Mouse (Mus musculus) stomach, embryonic 14.5 days (tissue): ENCODE data around the gene Ctnnd2. TPM values are rescaled to one million over a fixed set of nuclear protein-coding genes. Genes with fewer than 3 reads are reported as not detected.
A peak's percentile ranks its signal among the peaks of the same experiment; 100 is the strongest.

ENCODE experiments used
- ATAC-seq: fragments of 200-750 bp; cut with Nextera tagmentation; 2 replicates; pipeline ENCODE4 v1.8.0; 2017; ENCODE audit warnings: low read depth, moderate TSS enrichment; ENCODE audit not compliant: insufficient number of reproducible peaks, insufficient read depth, low FRiP score
- H3K27ac ChIP-seq: fragments of 300-500 bp; sonication (generic); 2 replicates; pipeline ENCODE4 v1.5.1; 2014; ENCODE audit warnings: mild to moderate bottlenecking, low read length, moderate library complexity, mixed read lengths
- H3K27me3 ChIP-seq: fragments of 300-500 bp; sonication (generic); 2 replicates; pipeline ENCODE4 v1.6.1; 2014; ENCODE audit warnings: low read length, control low read depth, mixed read lengths; ENCODE audit not compliant: control insufficient read depth, insufficient read depth
- H3K36me3 ChIP-seq: fragments of 300-500 bp; sonication (generic); 2 replicates; pipeline ENCODE4 v1.6.1; 2014; ENCODE audit warnings: mild to moderate bottlenecking, control low read depth, low read length, moderate library complexity, mixed read lengths; ENCODE audit not compliant: control insufficient read depth, insufficient read depth
- H3K4me1 ChIP-seq: fragments of 300-500 bp; sonication (generic); 2 replicates; pipeline ENCODE4 v1.6.1; 2014; ENCODE audit warnings: low read length, control low read depth, mixed read lengths; ENCODE audit not compliant: control insufficient read depth, insufficient read depth
- H3K4me2 ChIP-seq: fragments of 300-500 bp; sonication (generic); replicated peaks from 2 replicates; pipeline ENCODE4 v1.6.1; 2014; ENCODE audit warnings: low read depth, low read length, control low read depth
- H3K4me3 ChIP-seq: fragments of 300-500 bp; sonication (generic); 2 replicates; pipeline ENCODE4 v1.5.1; 2014; ENCODE audit warnings: low read depth, low read length, control low read depth
- H3K9ac ChIP-seq: fragments of 300-500 bp; sonication (generic); replicated peaks from 2 replicates; pipeline ENCODE4 v1.6.1; 2014; ENCODE audit warnings: low read depth, mild to moderate bottlenecking, control low read depth, low read length, moderate library complexity, mixed read lengths
- H3K9me3 ChIP-seq: fragments of 300-500 bp; sonication (generic); 2 replicates; pipeline ENCODE4 v1.6.1; 2016; ENCODE audit warnings: low read depth, low read length, control low read depth; ENCODE audit not compliant: control insufficient read depth
- WGBS: fragments of 180-500 bp; shearing (Covaris S2); extraction: QIAGEN DNeasy Blood & Tissue Kit; methylation state at CpG from one replicate; pipeline ENCODE4 v1.1.7; 2014; 5-methylcytosine and 5-hydroxymethylcytosine counted together
- polyA plus RNA-seq: library from polyadenylated mRNA; unstranded; fragments of >200 nt; fragmentation: Nextera tagmentation; extraction: Ambion mirVana; gene quantifications from 2 replicates; pipeline ENCODE4 v1.2.1, GENCODE M21; 2014

The Ctnnd2 gene
- polyA plus RNA-seq, 1 experiment from 2014 or later: 6.7 TPM

DNA sequence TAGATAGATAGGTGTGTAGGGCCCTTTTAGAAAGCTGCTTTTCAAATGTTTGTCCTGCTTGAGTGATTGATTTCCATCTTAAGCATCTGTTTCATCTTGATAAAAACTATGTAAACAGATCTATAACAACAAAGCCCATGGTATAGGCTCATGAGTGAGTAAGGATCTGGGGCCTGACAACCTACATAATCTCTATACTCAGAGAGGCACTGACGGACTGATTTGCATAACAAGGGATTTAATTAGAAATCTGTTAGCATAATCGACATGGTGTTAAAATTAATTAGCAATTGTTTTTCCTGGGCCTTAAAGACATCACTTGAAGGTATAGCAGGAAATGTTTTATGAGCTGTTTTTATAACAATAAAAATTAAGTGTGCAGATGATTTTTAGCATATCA is 548.7 kb downstream of the Ctnnd2 start:
- Histone ChIP-seq H3K9ac (no peak overlapping the region), H3K4me1 (no peaks in the 10 kb centered on the region), H3K4me2 (no peak overlapping the region), H3K36me3 (no peaks in the 10 kb centered on the region), H3K4me3 (no peak overlapping the region), H3K9me3 (no peaks in the 10 kb centered on the region), H3K27me3 (no peaks in the 10 kb centered on the region), H3K27ac (no peak overlapping the region)
- WGBS: 58% methylated on average over 2 of the region's 2 CpGs
- no peak for ATAC-seq

DNA sequence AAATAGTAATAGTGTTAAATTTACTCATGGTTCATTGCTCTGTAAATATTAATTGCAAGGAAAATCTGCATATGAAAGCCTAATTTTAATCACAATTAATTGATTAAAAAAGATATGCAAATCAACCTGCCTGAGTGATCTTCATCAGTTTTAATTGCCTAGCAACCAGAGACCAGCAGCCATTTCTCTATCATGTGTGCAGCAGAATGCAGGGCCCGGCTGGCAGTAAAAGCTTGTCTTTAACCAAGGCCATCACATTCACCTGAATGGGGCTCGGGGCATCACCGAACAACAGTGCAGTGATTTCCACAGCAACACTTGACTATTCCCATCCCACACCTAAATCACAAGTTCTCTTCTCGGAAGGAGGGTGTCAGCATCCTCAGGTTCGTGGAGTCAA is 553.7 kb downstream of the Ctnnd2 start:
- Histone ChIP-seq H3K4me3 (no peak overlapping the region), H3K36me3 (no peaks in the 10 kb centered on the region), H3K27ac (no peak overlapping the region), H3K4me2 (no peak overlapping the region), H3K4me1 (no peaks in the 10 kb centered on the region), H3K9me3 (no peaks in the 10 kb centered on the region), H3K9ac (no peak overlapping the region), H3K27me3 (no peaks in the 10 kb centered on the region)
- 95% methylated on average over 5 of the region's 5 CpGs for WGBS
- no peak for ATAC-seq

DNA sequence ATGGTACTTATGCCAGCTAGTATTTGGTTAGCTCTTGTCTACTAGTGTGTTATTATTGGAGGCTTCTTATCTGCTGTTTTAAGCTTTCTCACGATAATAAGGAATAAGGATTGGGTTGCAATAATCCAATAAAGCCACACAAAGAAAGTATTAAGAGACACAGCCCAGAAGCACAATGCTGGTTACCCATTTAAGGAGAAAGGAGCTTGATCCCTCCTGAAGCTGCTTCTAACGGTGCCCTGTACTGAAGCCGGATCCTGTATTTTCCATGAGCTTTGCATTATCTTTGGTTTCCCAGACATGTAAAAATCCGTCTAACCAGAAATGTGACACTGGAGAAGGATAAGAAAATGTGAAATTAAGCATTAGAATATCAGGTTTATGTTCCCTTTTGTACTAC is 565.8 kb downstream of the Ctnnd2 start:
- Histone ChIP-seq H3K4me2 (no peak overlapping the region), H3K9ac (no peak overlapping the region), H3K9me3 (no peaks in the 10 kb centered on the region), H3K36me3 (no peaks in the 10 kb centered on the region), H3K27ac (no peak overlapping the region), H3K4me1 (no peaks in the 10 kb centered on the region), H3K4me3 (no peak overlapping the region), H3K27me3 (no peaks in the 10 kb centered on the region)
- 78% methylated on average over 4 of the region's 4 CpGs for WGBS
- ATAC-seq: no peak

DNA sequence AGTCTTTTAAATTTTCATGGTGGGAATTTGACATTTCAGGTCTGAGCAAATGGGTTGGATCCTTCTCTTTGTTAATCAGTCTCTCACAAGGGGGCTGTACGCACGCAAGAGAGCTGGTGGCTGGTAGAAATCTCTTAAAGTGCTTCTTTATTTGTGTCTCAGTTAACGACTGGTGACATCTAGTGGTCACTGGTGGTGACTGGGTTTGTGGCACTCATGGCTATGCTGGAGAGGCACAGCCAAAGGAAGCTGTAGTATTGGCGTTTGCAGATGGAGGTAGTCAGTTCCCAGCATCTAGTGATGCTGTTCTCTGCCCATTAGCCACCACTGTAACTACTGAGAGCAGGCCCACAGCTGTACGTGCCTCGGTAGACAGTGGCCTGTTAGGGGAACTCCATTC is 568.3 kb downstream of the Ctnnd2 start:
- 0 out of 2 replicates have a peak, but pooled peaks have one; percentile 33 for ATAC-seq
- no peak overlapping the region for H3K4me3 ChIP-seq
- no peaks in the 10 kb centered on the region for H3K27me3 ChIP-seq
- H3K4me1 ChIP-seq: no peaks in the 10 kb centered on the region
- H3K4me2 ChIP-seq: no peak overlapping the region
- H3K36me3 ChIP-seq: no peaks in the 10 kb centered on the region
- no peak overlapping the region for H3K27ac ChIP-seq
- WGBS: 7% methylated on average over 6 of the region's 6 CpGs
- H3K9me3 ChIP-seq: no peaks in the 10 kb centered on the region
- H3K9ac ChIP-seq: no peak overlapping the region

DNA sequence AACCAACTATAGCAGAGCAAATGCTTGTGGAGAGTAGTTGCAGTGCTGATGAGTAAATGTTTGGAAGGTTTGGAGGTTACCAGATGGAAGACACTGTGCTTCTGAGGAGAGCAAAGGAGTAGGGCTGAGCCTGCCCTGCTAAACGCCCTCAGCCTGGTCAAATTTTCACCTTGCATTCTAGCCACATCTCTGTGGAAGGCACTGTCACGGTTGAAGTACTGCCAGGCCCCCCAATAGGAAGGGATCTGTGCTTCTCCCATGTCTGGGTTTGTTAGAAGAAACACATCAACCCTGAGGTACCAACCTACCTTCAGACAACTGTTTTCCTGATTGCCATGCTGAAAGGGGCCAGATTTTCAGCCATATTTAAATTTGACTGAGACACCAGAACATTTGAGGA is 585.6 kb downstream of the Ctnnd2 start:
- H3K27me3 ChIP-seq: no peaks in the 10 kb centered on the region
- no peaks in the 10 kb centered on the region for H3K36me3 ChIP-seq
- H3K4me3 ChIP-seq: no peak overlapping the region
- no peaks in the 10 kb centered on the region for H3K4me1 ChIP-seq
- no peak overlapping the region for H3K4me2 ChIP-seq
- ATAC-seq: no peak
- H3K27ac ChIP-seq: no peak overlapping the region
- H3K9ac ChIP-seq: no peak overlapping the region
- 82% methylated on average over 2 of the region's 2 CpGs for WGBS
- H3K9me3 ChIP-seq: no peaks in the 10 kb centered on the region

DNA sequence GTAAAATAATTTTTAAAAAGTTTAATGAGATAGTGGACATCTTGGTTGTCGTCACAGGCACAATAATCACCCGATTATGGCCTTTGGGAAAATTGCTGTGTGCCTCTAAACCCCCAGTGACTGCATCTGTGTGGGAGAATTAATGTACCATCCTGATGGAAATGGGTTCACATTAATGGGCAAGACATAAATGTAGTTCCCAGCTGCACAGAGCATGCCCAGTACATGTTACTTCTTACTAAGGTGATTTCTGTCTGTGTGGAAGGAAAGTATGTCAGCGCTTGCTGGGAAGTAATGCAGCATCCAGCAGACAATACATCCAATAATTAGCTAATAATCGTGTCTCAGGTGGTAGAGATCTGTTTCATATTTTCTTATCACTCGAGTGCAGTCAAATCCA is 589.8 kb downstream of the Ctnnd2 start:
- H3K36me3 ChIP-seq: no peaks in the 10 kb centered on the region
- no peak overlapping the region for H3K4me2 ChIP-seq
- no peaks in the 10 kb centered on the region for H3K9me3 ChIP-seq
- 71% methylated on average over 5 of the region's 5 CpGs for WGBS
- no peak for ATAC-seq
- H3K27ac ChIP-seq: no peak overlapping the region
- no peaks in the 10 kb centered on the region for H3K4me1 ChIP-seq
- no peak overlapping the region for H3K9ac ChIP-seq
- no peaks in the 10 kb centered on the region for H3K27me3 ChIP-seq
- H3K4me3 ChIP-seq: no peak overlapping the region

DNA sequence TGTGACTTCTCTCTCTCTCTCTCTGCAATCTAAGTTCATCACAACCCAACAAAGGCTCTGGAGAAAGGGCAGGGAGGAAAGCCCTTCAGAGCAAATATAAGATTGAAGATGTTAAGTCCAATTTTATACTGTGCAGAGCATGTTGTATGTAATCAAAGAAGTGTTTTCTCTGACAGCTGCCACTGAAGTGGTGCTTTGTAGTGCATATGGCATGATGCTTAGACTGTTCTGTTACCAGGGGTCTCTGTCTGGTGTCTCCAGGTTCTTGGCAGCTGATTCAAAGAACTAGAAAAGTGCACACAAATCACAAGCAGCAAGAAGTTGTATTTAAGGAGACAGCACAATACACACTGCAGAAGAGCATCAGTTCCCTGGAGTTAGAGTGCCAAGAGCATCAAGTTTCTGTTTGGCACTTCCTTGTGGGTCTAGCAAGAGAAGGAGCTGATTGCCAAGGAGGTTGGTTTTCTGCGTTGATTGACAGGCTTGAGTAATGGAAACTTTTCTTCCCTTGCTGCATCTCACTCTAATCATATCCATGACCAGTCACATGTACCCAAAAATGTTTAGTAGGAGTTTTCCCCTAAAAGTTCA is 590.4 kb downstream of the Ctnnd2 start:
- no peak overlapping the region for H3K9ac ChIP-seq
- no peak overlapping the region for H3K4me2 ChIP-seq
- ATAC-seq: no peak
- WGBS: 86% methylated on average over 1 of the region's 1 CpGs
- no peak overlapping the region for H3K27ac ChIP-seq
- H3K36me3 ChIP-seq: no peaks in the 10 kb centered on the region
- no peaks in the 10 kb centered on the region for H3K9me3 ChIP-seq
- H3K4me1 ChIP-seq: no peaks in the 10 kb centered on the region
- no peak overlapping the region for H3K4me3 ChIP-seq
- H3K27me3 ChIP-seq: no peaks in the 10 kb centered on the region

DNA sequence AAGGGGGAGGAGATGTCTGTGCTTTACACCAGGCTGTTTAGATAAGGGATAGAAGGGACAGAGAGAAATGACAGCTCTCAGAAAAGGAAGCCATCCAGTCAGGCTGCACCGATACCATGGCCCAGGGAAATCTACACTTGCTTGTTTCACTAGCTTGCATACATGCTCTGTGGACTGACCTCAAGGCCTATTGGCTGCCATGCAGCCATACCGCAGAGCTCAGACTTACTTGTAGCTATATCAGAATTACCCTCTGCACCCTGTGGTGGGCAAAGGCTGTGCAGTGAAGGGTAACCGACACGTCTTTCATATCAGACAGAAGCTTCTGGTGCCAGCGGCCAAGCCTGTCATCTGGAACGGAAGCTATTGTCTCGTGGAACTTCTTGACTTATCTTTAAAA is 604.5 kb downstream of the Ctnnd2 start:
- H3K36me3 ChIP-seq: no peaks in the 10 kb centered on the region
- H3K4me3 ChIP-seq: no peak overlapping the region
- H3K4me2 ChIP-seq: no peak overlapping the region
- H3K9me3 ChIP-seq: no peaks in the 10 kb centered on the region
- no peak overlapping the region for H3K9ac ChIP-seq
- H3K27me3 ChIP-seq: no peaks in the 10 kb centered on the region
- no peak for ATAC-seq
- H3K4me1 ChIP-seq: no peaks in the 10 kb centered on the region
- H3K27ac ChIP-seq: no peak overlapping the region
- WGBS: 89% methylated on average over 7 of the region's 7 CpGs

DNA sequence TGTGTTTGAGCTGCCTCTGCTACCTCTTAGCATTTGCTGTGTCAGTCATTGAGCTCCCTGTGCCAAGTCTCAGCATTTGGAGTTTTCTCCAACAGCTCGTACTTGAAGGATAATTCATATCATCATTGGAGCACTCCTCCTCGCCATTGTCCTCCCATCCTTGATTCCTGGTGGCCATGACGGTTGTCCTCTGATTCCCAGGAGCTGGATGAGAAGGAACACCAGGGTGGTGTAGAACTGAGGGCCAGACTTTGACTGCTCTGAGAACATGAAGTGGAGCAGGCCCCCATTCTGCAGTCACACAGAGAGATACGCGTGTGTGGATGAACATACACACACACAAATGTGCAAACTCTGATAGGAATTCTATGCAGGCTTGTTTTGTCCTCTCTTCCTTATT is 605.4 kb downstream of the Ctnnd2 start:
- Histone ChIP-seq H3K27me3 (no peaks in the 10 kb centered on the region), H3K27ac (no peak overlapping the region), H3K4me1 (no peaks in the 10 kb centered on the region), H3K4me2 (no peak overlapping the region), H3K9me3 (no peaks in the 10 kb centered on the region), H3K36me3 (no peaks in the 10 kb centered on the region), H3K4me3 (no peak overlapping the region), H3K9ac (no peak overlapping the region)
- ATAC-seq: no peak
- WGBS: 76% methylated on average over 5 of the region's 5 CpGs
